Mouse (Mus musculus) forebrain, embryonic 14.5 days (tissue): ENCODE measurements around the gene Vmn1r231. TPM values are rescaled to one million over a fixed set of nuclear protein-coding genes. Genes with fewer than 3 reads are reported as not detected.

ENCODE experiments used
- ATAC-seq: fragments of 200-750 bp; cut with Nextera tagmentation; 2 replicates; pipeline ENCODE4 v1.8.0; 2017; ENCODE audit warnings: mild to moderate bottlenecking, moderate library complexity
- DNase-seq: peaks from one replicate; pipeline ENCODE4 v3.0.0-alpha.2; 2015; ENCODE audit warnings: low spot score
- H3K27ac ChIP-seq: fragments of 300-500 bp; sonication (generic); 2 replicates; pipeline ENCODE4 v1.5.1; 2014; ENCODE audit warnings: low read depth, mild to moderate bottlenecking, control low read depth, low read length, moderate library complexity
- H3K27me3 ChIP-seq: fragments of 300-500 bp; sonication (generic); replicated peaks from 2 replicates; pipeline ENCODE4 v1.6.1; 2014; ENCODE audit warnings: low read length, control low read depth, mixed read lengths; ENCODE audit not compliant: control insufficient read depth, insufficient read depth
- H3K36me3 ChIP-seq: fragments of 300-500 bp; sonication (generic); 2 replicates; pipeline ENCODE4 v1.6.1; 2014; ENCODE audit warnings: low read length, control low read depth; ENCODE audit not compliant: control insufficient read depth, insufficient read depth
- H3K4me1 ChIP-seq: fragments of 300-500 bp; sonication (generic); 2 replicates; pipeline ENCODE4 v1.6.1; 2014; ENCODE audit warnings: antibody characterized with exemption, low read length, control low read depth; ENCODE audit not compliant: control insufficient read depth, insufficient read depth
- H3K4me2 ChIP-seq: fragments of 300-500 bp; sonication (generic); 2 replicates; pipeline ENCODE4 v1.6.1; 2014; ENCODE audit warnings: mild to moderate bottlenecking, control low read depth, low read length
- H3K4me3 ChIP-seq: fragments of 300-500 bp; sonication (generic); 2 replicates; pipeline ENCODE4 v1.5.1; 2014; ENCODE audit warnings: low read depth, low read length, control low read depth
- H3K9ac ChIP-seq: fragments of 300-500 bp; sonication (generic); 2 replicates; pipeline ENCODE4 v1.6.1; 2014; ENCODE audit warnings: mild to moderate bottlenecking, low read length, control low read depth, moderate library complexity
- H3K9me3 ChIP-seq: fragments of 300-500 bp; sonication (generic); replicated peaks from 2 replicates; pipeline ENCODE4 v1.6.1; 2016; ENCODE audit warnings: low read length, control low read depth, mixed read lengths; ENCODE audit not compliant: control insufficient read depth
- WGBS: fragments of 180-500 bp; shearing (Covaris S2); extraction: QIAGEN DNeasy Blood & Tissue Kit; methylation state at CpG from one replicate; pipeline ENCODE4 v1.1.7; 2014; 5-methylcytosine and 5-hydroxymethylcytosine counted together
- polyA plus RNA-seq: library from polyadenylated mRNA; unstranded; fragments of >200 nt; fragmentation: Nextera tagmentation; extraction: Ambion mirVana; gene quantifications from 2 replicates; pipeline ENCODE4 v1.2.1, GENCODE M21; 2014

Vmn1r231 gene
- not detected in 2 replicates for polyA plus RNA-seq

DNA sequence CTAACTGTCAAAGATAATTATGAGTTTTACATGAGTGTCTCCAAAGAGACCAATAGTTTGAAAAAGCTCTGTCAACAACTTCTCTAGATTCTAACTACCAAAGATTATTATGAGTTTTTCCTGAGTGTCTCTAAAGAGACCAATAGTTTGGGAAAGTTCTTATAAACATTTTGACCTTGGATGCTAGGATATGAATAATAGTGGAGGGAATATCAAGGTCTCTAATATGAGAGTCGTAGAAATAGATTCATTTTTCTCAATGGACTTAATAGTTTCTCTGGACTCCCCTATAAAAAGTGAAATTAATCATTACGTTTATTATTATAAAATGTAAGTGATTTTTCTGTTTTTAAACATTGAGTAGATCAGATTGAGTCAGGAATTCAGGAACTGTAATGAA is at the start of gene Vmn1r231:
TSS of gene Vmn1r231 (minus strand) at position 101 of the 400 bp plus-strand sequence.
- no peak for DNase-seq
- H3K27ac ChIP-seq: no peak within 1 kb of the TSS
- H3K4me1 ChIP-seq: no peaks in the 10 kb centered on the region
- no peak for ATAC-seq
- no peak within 1 kb of the TSS for H3K4me3 ChIP-seq
- no peaks in the 10 kb centered on the region for H3K36me3 ChIP-seq
- no peaks in the 10 kb centered on the region for H3K27me3 ChIP-seq
- WGBS: 65% methylated on average over 2 of the region's 2 CpGs
- no peaks in the 10 kb centered on the region for H3K9me3 ChIP-seq
- no peak within 1 kb of the TSS for H3K9ac ChIP-seq
- H3K4me2 ChIP-seq: no peak within 1 kb of the TSS

DNA sequence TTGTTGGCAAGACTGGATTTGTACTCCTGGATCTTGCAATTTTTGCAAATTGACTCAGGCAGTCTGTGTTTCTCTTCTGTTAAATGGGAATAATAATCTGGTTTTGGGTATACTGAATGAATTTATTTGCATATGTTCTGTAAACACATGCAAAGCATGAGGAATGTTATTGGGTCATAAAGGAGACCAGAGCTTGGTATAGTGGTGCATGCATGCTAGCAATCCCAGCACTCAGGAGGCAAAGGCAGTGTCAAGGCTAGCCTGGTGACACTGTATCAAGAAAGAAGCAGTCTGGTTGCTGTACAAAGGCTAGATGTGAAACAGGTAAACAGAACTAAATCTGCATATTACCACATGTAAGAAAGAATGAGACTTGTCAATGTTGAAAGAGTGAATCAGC is 41.7 kb upstream of the Vmn1r231 start:
- peaks cover 23% of the 10 kb centered on the region for H3K4me1 ChIP-seq
- H3K27me3 ChIP-seq: no peaks in the 10 kb centered on the region
- no peak overlapping the region for H3K27ac ChIP-seq
- peak overlapping the region; percentile 65 for H3K4me2 ChIP-seq
- H3K36me3 ChIP-seq: peaks cover 5% of the 10 kb centered on the region
- peak overlapping the region; percentile 87 for H3K9ac ChIP-seq
- peak overlapping the region; percentile 61 for H3K4me3 ChIP-seq
- no peak for ATAC-seq
- no peaks in the 10 kb centered on the region for H3K9me3 ChIP-seq
- no peak for DNase-seq

DNA sequence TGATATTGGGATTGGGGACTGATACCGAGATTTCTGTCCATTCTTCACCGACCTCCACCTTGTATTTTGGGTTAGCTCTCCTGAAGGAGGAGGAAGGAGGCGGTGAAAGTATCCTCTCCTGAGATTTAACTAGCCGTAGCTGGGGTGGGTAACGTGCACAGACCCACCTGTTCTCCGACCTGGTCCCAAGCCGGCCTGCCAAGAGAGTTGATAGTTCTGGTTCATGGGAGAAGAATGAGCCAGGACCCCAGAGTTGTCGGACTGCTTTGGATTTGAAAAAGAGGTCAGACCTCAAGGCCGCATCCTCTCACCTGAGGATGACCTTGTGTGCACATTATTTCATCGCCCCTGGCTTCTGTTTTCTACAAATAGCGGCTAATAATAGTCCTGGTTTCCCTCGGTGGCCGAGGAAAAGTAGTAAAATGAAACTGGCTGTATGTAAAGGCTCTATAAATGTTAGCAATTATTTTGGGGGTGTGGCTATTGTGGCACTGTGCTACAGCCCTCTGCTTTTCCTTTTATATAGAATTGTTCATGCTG is 41.2 kb upstream of the Vmn1r231 start:
- peak; percentile 9 for DNase-seq
- peak overlapping the region; percentile 61 for H3K4me3 ChIP-seq
- no peaks in the 10 kb centered on the region for H3K9me3 ChIP-seq
- H3K9ac ChIP-seq: peak overlapping the region; percentile 87
- peaks cover 1% of the 10 kb centered on the region for H3K36me3 ChIP-seq
- peaks cover 23% of the 10 kb centered on the region for H3K4me1 ChIP-seq
- H3K27ac ChIP-seq: peak overlapping the region; percentile 97
- H3K27me3 ChIP-seq: no peaks in the 10 kb centered on the region
- under 1% methylated on average over 13 of the region's 13 CpGs for WGBS
- no peak for ATAC-seq
- H3K4me2 ChIP-seq: peak overlapping the region; percentile 65

DNA sequence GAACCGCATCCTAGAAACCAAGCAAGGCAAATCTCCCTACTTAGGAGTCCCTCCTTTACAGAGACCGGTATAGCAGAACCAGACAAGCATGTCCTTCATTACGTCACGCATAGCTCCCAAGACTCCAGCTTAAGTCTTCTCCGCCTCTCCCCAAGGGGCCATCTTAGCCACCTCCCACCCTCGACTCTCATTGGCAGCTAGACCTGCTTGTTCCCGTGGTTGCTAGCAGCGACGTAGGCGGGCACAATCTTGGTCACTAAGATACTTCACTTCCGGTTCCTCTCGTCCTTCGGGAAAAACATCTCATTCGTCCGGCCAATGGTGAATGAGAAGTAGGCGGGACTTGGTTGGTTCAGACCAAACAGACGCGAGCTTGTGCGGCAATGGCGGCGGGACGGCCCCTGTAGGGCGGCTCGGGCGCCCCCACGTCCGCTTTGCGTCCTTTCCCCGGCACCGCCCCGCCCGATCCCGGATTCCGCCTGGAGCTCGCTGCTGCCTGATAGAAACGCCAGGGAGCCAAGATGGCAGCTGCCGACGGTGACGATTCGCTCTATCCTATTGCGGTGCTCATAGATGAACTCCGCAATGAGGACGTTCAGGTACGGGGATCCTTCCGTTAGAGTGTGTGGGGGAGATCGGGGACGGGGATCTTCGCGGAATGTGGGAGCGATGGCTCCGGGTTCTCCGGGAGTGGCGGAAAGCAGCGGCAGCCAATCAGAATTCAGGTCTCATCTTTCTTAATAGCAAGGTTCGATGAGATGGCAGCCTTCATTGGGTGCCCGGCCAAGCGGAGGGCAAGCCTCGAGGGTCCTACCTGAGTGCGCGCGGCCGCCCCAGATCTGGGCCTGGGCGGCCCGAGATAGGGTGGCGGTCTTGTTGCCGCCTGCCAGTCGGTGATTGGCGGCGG is 40.3 kb upstream of the Vmn1r231 start, which contains the start of gene Ppp2r1a:
TSS of gene Ppp2r1a (plus strand) at position 327 of the 907 bp plus-strand sequence.
- H3K27ac ChIP-seq: peak within 1 kb of the TSS; percentile 97
- no peaks in the 10 kb centered on the region for H3K27me3 ChIP-seq
- peaks cover 23% of the 10 kb centered on the region for H3K4me1 ChIP-seq
- DNase-seq (peak; percentile 100), ATAC-seq (peak; percentile 98)
- no peaks in the 10 kb centered on the region for H3K9me3 ChIP-seq
- H3K9ac ChIP-seq: peak within 1 kb of the TSS; percentile 87
- under 1% methylated on average over 69 of the region's 69 CpGs for WGBS
- H3K36me3 ChIP-seq: no peaks in the 10 kb centered on the region
- peak within 1 kb of the TSS; percentile 67 for H3K4me2 ChIP-seq
- H3K4me3 ChIP-seq: peak within 1 kb of the TSS; percentile 61

DNA sequence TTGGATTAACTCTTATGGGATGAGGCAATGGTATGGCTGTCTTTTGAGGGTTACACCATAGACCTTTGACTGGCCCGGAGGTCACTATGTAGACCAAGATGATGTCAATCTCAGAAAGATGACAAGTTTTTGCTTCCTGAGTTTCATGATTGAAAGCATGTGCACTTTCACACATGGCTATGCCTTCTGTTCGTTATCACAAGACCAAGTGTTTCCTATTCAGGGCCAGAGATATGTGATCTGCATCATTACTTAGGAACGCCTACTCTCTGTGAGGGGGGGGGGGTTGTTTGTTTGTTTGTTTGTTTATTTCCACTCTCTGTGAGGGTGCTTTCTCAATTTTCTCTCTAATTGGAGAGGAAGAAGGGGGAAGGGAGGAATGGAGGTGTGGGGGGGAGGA is 39.3 kb upstream of the Vmn1r231 start:
- peaks cover 22% of the 10 kb centered on the region for H3K4me1 ChIP-seq
- no peaks in the 10 kb centered on the region for H3K9me3 ChIP-seq
- peak overlapping the region; percentile 61 for H3K4me3 ChIP-seq
- H3K4me2 ChIP-seq: peak overlapping the region; percentile 67
- no peaks in the 10 kb centered on the region for H3K27me3 ChIP-seq
- no peaks in the 10 kb centered on the region for H3K36me3 ChIP-seq
- 40% methylated on average over 3 of the region's 3 CpGs for WGBS
- peak overlapping the region; percentile 91 for H3K27ac ChIP-seq
- ATAC-seq (no peak), DNase-seq (no peak)
- peak overlapping the region; percentile 70 for H3K9ac ChIP-seq

DNA sequence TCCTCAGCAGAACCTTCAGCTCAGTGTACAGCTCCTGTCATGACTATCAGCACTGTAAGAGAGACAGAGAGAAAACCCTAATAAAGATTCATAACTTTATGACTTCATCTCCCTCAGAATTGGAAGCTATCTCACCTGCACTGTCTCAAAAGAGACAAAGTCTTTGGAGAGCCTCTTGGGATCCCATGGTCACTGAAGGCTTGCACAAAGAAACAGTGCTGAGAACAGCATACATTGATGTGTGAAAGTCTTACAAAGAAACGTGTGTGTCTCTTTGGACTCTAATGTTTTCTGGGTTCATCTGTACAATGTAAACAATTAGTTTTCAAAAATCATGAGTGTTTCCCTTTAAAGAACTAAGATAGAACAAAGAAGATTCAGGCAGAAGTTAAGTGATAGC is 14.7 kb upstream of the Vmn1r231 start, which contains the start of gene Vmn1r232:
TSS of gene Vmn1r232 (minus strand) at position 101 of the 400 bp plus-strand sequence.
- WGBS: 56% methylated on average over 1 of the region's 1 CpGs
- H3K4me1 ChIP-seq: no peaks in the 10 kb centered on the region
- H3K4me2 ChIP-seq: no peak within 1 kb of the TSS
- H3K27me3 ChIP-seq: no peaks in the 10 kb centered on the region
- DNase-seq (no peak), ATAC-seq (no peak)
- H3K9me3 ChIP-seq: no peaks in the 10 kb centered on the region; the same call in 1 of the 2 replicates
- no peak within 1 kb of the TSS for H3K4me3 ChIP-seq
- no peaks in the 10 kb centered on the region for H3K36me3 ChIP-seq
- no peak within 1 kb of the TSS for H3K27ac ChIP-seq
- H3K9ac ChIP-seq: no peak within 1 kb of the TSS

DNA sequence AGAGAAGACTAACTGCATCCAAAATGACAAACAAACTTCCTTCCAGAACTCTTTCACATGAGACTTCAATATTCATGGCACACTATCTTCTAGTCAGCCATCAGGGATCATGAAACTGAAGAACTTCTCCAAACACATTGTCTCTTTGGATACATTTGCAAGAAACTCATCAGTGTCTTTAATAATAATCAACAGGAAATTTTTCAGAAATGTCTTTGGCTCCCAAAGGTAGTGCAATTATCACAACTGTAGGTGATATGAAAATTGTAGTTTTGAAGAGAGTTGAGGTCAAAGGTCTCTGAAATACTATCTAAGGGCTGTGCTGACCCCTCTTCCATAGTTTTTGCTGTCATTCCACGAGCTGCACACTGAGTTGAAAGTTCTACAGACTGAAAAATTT is 64.7 kb downstream of the Vmn1r231 start, which contains the start of gene Vmn1r230:
TSS of gene Vmn1r230 (plus strand) at position 301 of the 400 bp plus-strand sequence.
- ATAC-seq (no peak), DNase-seq (no peak)
- Histone ChIP-seq H3K27ac (no peak within 1 kb of the TSS), H3K36me3 (no peaks in the 10 kb centered on the region), H3K27me3 (no peaks in the 10 kb centered on the region), H3K9me3 (0 out of 2 replicates have a peak, but pooled peaks cover 3% of the 10 kb centered on the region), H3K4me1 (no peaks in the 10 kb centered on the region), H3K4me3 (no peak within 1 kb of the TSS), H3K9ac (no peak within 1 kb of the TSS), H3K4me2 (no peak within 1 kb of the TSS)
- WGBS: 6% methylated on average over 1 of the region's 1 CpGs
